Mouse (Mus musculus): ENCODE measurements around the gene Odf3b.

DNA sequence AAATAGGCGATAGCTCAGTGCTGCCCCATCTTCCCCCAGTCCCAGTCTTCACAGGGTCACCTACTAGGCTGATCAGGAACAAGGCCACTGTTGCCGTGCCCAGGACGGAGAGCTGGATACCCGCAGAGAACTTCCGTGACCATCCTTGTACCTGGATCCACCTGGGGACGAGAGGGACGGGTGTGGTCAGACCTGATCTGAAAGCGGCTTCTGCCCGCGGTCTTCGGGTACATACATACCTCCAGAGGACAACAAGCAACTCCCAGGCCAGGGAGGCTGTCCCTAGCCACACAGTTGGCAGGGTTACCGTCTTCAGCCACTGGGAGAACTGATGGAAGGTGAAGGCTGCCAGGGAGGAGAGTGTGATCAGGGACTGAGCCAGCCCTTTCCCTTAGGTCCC, 26.3 kb downstream of the Odf3b start:
- no peak for TF ChIP-seq POLR2A (IDR thresholded peaks at IDR 0.05; ENCODE audit: borderline replicate concordance, extremely low read depth, low read depth, low read length)
- no peak for TF ChIP-seq CTCF (IDR thresholded peaks at IDR 0.05; ENCODE audit: insufficient read depth, low read length)
